9 mouse cellular contexts compared by ENCODE assay signal in genomic region chr13:39823965-39824555, GRCm38 (mm10).
DNase-seq lines count a peak whose midpoint lies in the region; ATAC-seq lines count a peak whose summit lies in the region.
"Had no signal": no experiment of that assay in that cellular context is flagged by ENCODE, and none has a peak within 500 bp of the region (broad histone marks: within the 10 kb centered on the region; RNA-seq: fewer than 3 reads in every experiment).

No protein-coding gene starts in this region.

- no peaks in the 10 kb centered on the region for H3K36me3 ChIP-seq in limb, embryonic 15.5 days

- no peak overlapping the region for H3K27ac ChIP-seq in limb, embryonic 15.5 days
- H3K27ac ChIP-seq: heart, adult 2 months had no signal

- no peaks in the 10 kb centered on the region for H3K27me3 ChIP-seq in limb, embryonic 15.5 days

- peak; percentile 9 for DNase-seq in layer of hippocampus, adult 11-12 months (ENCODE audit: low spot score)
- no peak for DNase-seq in layer of hippocampus, adult 18-20 months (ENCODE audit: low spot score in 2 of 2)
- peak; percentile 2 for DNase-seq in adrenal gland, adult 2 months
- DNase-seq in embryo, embryonic 10 days (ENCODE audit: low spot score), result peak; percentile 53
- DNase-seq in ovary, postnatal 36 days (ENCODE audit: low spot score), result peak; percentile 13
- no peak for DNase-seq in spleen, postnatal 4 days (ENCODE audit: low spot score in 2 of 2)

- peak overlapping the region; percentile 67 for H3K4me2 ChIP-seq in limb, embryonic 15.5 days

- H3K9ac ChIP-seq in limb, embryonic 15.5 days, result peak overlapping the region; percentile 26; the same call in 1 of the 2 replicates

- H3K4me3 ChIP-seq in limb, embryonic 15.5 days, result peak overlapping the region; percentile 35
- H3K4me3 ChIP-seq: heart, adult 2 months had no signal

- H3K9me3 ChIP-seq in limb, embryonic 15.5 days, result no peaks in the 10 kb centered on the region

- peak; percentile 85 to 93 for ATAC-seq in hematopoietic stem cell, adult 5-6 weeks (replicated peaks in 1 of 2; ENCODE audit: insufficient read depth in 1 of 2, low FRiP score in 2 of 2, low TSS enrichment in 1 of 2, low read depth in 1 of 2, poor library complexity in 2 of 2, severe bottlenecking in 2 of 2)
- ATAC-seq in limb, embryonic 15.5 days (ENCODE audit: insufficient number of reproducible peaks, low FRiP score, low TSS enrichment, low read depth), result no peak

- WGBS in limb, embryonic 15.5 days, result 5% methylated on average over 20 of the region's 20 CpGs

- peaks cover 12% of the 10 kb centered on the region for H3K4me1 ChIP-seq in limb, embryonic 15.5 days

Comparison
In these comparisons a context has a peak if more than half of its experiments do, and no peak if none do; other contexts are left out.
1. DNase-seq: peak in layer of hippocampus, adult 11-12 months (single experiment), adrenal gland, adult 2 months (single experiment), embryo, embryonic 10 days (single experiment) and ovary, postnatal 36 days (single experiment); none in layer of hippocampus, adult 18-20 months (0 of 2) and spleen, postnatal 4 days (0 of 2).